Comparison of ENCODE assay signal across 10 mouse cellular contexts in the genomic region with DNA sequence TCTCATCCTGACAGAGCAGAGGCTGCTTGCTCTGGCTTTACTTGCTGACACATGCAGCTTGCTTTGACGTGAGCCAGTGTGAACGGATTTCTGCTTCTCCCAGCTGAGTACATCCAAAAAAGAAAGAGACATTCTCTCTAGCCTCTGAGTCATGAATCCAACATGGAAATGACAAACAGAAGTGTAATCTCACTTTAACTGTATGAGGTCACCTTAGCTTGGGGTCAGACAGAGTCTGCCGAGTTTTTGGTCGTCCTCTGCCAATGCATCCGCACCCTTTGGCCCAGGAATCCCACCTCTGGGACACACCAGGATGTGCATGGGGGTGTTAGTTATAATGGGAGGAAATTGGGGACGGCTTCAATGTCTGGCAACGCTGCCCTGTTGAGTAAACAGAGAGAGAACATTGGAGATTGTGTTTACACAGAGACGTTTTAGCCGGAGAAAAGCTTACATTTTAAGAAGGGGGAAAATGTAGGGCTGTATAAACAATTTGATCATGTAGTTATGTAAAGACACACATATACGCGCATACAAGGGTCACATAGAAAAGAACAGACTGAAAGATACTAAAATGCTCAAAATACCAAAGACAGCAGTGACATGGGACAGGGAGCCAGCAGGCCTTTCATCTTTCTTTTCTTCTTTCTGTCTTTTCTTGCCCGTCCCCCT. TPM values are rescaled to one million over a fixed set of nuclear protein-coding genes. Genes with fewer than 3 reads are reported as not detected.
DNase-seq lines count a peak whose midpoint lies in the region; ATAC-seq and TF ChIP-seq lines count a peak whose summit lies in the region.
"Had no signal": no experiment of that assay in that cellular context is flagged by ENCODE, and none has a peak within 500 bp of the region (broad histone marks: within the 10 kb centered on the region; RNA-seq: fewer than 3 reads in every experiment).

No protein-coding gene starts in this region.

- 48% methylated on average over 12 of the region's 12 CpGs for WGBS in kidney, embryonic 15.5 days
- WGBS in embryonic facial prominence, embryonic 13.5 days = 52% methylated on average over 12 of the region's 12 CpGs
- WGBS in heart, postnatal 0 days = 35% methylated on average over 12 of the region's 12 CpGs
- WGBS in thymus, adult 2 months = 54% methylated on average over 12 of the region's 12 CpGs

- ATAC-seq in kidney, embryonic 15.5 days (replicated peaks; ENCODE audit: low FRiP score) = no peak
- ATAC-seq in embryonic facial prominence, embryonic 13.5 days (ENCODE audit: insufficient number of reproducible peaks, insufficient read depth, low FRiP score, low TSS enrichment, low read depth) = no peak
- ATAC-seq in heart, postnatal 0 days (ENCODE audit: insufficient read depth, low read depth) = peak; percentile 85
- ATAC-seq: forebrain, embryonic 15.5 days had no signal

- no peak for TF ChIP-seq POLR2A in thymus, adult 2 months (IDR thresholded peaks at IDR 0.05; ENCODE audit: control insufficient read depth, extremely low read depth, insufficient read depth, low read length, poor library complexity)

- no peaks in the 10 kb centered on the region for H3K4me1 ChIP-seq in kidney, embryonic 15.5 days
- H3K4me1 ChIP-seq in embryonic facial prominence, embryonic 13.5 days = peaks cover 6% of the 10 kb centered on the region; the same call in 1 of the 2 replicates
- H3K4me1 ChIP-seq in heart, postnatal 0 days (ENCODE audit: control insufficient read depth, insufficient read depth) = no peaks in the 10 kb centered on the region; the same call in 1 of the 2 replicates
- no peaks in the 10 kb centered on the region for H3K4me1 ChIP-seq in thymus, adult 2 months (replicated peaks; ENCODE audit: control insufficient read depth, insufficient read depth, low read length)
- H3K4me1 ChIP-seq: forebrain, embryonic 15.5 days had no signal

- H3K4me2 ChIP-seq in kidney, embryonic 15.5 days = no peak overlapping the region
- no peak overlapping the region for H3K4me2 ChIP-seq in embryonic facial prominence, embryonic 13.5 days
- no peak overlapping the region for H3K4me2 ChIP-seq in heart, postnatal 0 days (ENCODE audit: low read depth, low read length)
- H3K4me2 ChIP-seq: forebrain, embryonic 15.5 days; midbrain, embryonic 11.5 days had no signal

- H3K36me3 ChIP-seq in kidney, embryonic 15.5 days = no peaks in the 10 kb centered on the region
- no peaks in the 10 kb centered on the region for H3K36me3 ChIP-seq in embryonic facial prominence, embryonic 13.5 days
- no peaks in the 10 kb centered on the region for H3K36me3 ChIP-seq in heart, postnatal 0 days (replicated peaks; ENCODE audit: control insufficient read depth, insufficient read depth, low read length)
- no peaks in the 10 kb centered on the region for H3K36me3 ChIP-seq in thymus, adult 2 months (ENCODE audit: control insufficient read depth, insufficient read depth, low read length)
- H3K36me3 ChIP-seq: forebrain, embryonic 15.5 days had no signal

- no peaks in the 10 kb centered on the region for H3K9me3 ChIP-seq in kidney, embryonic 15.5 days (replicated peaks)
- H3K9me3 ChIP-seq in embryonic facial prominence, embryonic 13.5 days = no peaks in the 10 kb centered on the region
- H3K9me3 ChIP-seq in heart, postnatal 0 days (replicated peaks; ENCODE audit: control insufficient read depth, low read length) = no peaks in the 10 kb centered on the region
- H3K9me3 ChIP-seq: forebrain, embryonic 15.5 days had no signal

- TF ChIP-seq CTCF in heart, postnatal 0 days (IDR thresholded peaks at IDR 0.05; ENCODE audit: low read depth) = no peak
- TF ChIP-seq CTCF in thymus, adult 2 months (IDR thresholded peaks at IDR 0.05; ENCODE audit: borderline replicate concordance, control insufficient read depth, extremely low read depth, insufficient read depth, low read length, poor library complexity) = no peak

- H3K9ac ChIP-seq in kidney, embryonic 15.5 days = no peak overlapping the region
- H3K9ac ChIP-seq in embryonic facial prominence, embryonic 13.5 days = no peak overlapping the region
- no peak overlapping the region for H3K9ac ChIP-seq in heart, postnatal 0 days (replicated peaks; ENCODE audit: low read depth, low read length)
- H3K9ac ChIP-seq: forebrain, embryonic 15.5 days had no signal

- TF ChIP-seq EP300 in heart, postnatal 0 days (IDR thresholded peaks at IDR 0.05; ENCODE audit: low read depth) = no peak

- H3K4me3 ChIP-seq in kidney, embryonic 15.5 days (replicated peaks) = no peak overlapping the region
- H3K4me3 ChIP-seq in embryonic facial prominence, embryonic 13.5 days = no peak overlapping the region
- H3K4me3 ChIP-seq in heart, postnatal 0 days (ENCODE audit: low read depth, low read length) = no peak overlapping the region
- no peak overlapping the region for H3K4me3 ChIP-seq in thymus, adult 2 months (ENCODE audit: control insufficient read depth, insufficient read depth, low read length)
- H3K4me3 ChIP-seq: forebrain, embryonic 15.5 days had no signal

- H3K27me3 ChIP-seq in kidney, embryonic 15.5 days = no peaks in the 10 kb centered on the region
- H3K27me3 ChIP-seq in embryonic facial prominence, embryonic 13.5 days = no peaks in the 10 kb centered on the region
- no peaks in the 10 kb centered on the region for H3K27me3 ChIP-seq in heart, postnatal 0 days (ENCODE audit: control insufficient read depth, insufficient read depth, low read length)
- H3K27me3 ChIP-seq in thymus, adult 2 months (ENCODE audit: control insufficient read depth, insufficient read depth, low read length) = no peaks in the 10 kb centered on the region
- H3K27me3 ChIP-seq: forebrain, embryonic 15.5 days had no signal

- no peak overlapping the region for H3K27ac ChIP-seq in kidney, embryonic 15.5 days
- peak overlapping the region; percentile 41; the same call in 1 of the 2 replicates for H3K27ac ChIP-seq in embryonic facial prominence, embryonic 13.5 days
- H3K27ac ChIP-seq in heart, postnatal 0 days (ENCODE audit: low read depth) = peak overlapping the region; percentile 61
- no peak overlapping the region for H3K27ac ChIP-seq in thymus, adult 2 months (ENCODE audit: control insufficient read depth, insufficient read depth, low read length)
- H3K27ac ChIP-seq: forebrain, embryonic 15.5 days had no signal

- peak; percentile 41 to 50 for DNase-seq in kidney, postnatal 36 days
- peak; percentile 68 for DNase-seq in heart, postnatal 0 days (ENCODE audit: low spot score)
- DNase-seq in lung, postnatal 4 days = peak; percentile 79 to 89
- no peak for DNase-seq in thymus, adult 2 months
- DNase-seq in cerebellum, adult 9-11 months = no peak
- DNase-seq in embryo, embryonic 10 days (ENCODE audit: low spot score) = no peak

RNA-seq across cellular contexts. Expression of gene Numbl, which starts 33.7 kb away (rescaled TPM):
- polyA plus RNA-seq in kidney, embryonic 15.5 days (2015; fragmentation: Nextera tagmentation; extraction: Ambion mirVana) = 15.3 and 18.5 TPM in 2 replicates
- polyA plus RNA-seq in embryonic facial prominence, embryonic 13.5 days (2015; fragmentation: Nextera tagmentation; extraction: Ambion mirVana) = 33.8 and 35.7 TPM in 2 replicates
- total RNA-seq in heart, postnatal 0 days (2014; rRNA removed; ENCODE audit: low replicate concordance) = 15.9 and 23.5 TPM in 2 replicates
- polyA plus RNA-seq in heart, postnatal 0 days (2015; fragmentation: Nextera tagmentation; extraction: Ambion mirVana) = 5.6 and 6.2 TPM in 2 replicates
- 10.3 and 10.7 TPM in 2 replicates for polyA plus RNA-seq in thymus, adult 2 months (2012; rRNA removed)

RNA-seq across cellular contexts. Expression of gene Ltbp4, which starts 45.6 kb away (rescaled TPM):
- 31.0 and 41.7 TPM in 2 replicates for polyA plus RNA-seq in kidney, embryonic 15.5 days (2015; fragmentation: Nextera tagmentation; extraction: Ambion mirVana)
- polyA plus RNA-seq in embryonic facial prominence, embryonic 13.5 days (2015; fragmentation: Nextera tagmentation; extraction: Ambion mirVana) = 32.0 and 40.3 TPM in 2 replicates
- 150 TPM in 2 replicates for total RNA-seq in heart, postnatal 0 days (2014; rRNA removed; ENCODE audit: low replicate concordance)
- polyA plus RNA-seq in heart, postnatal 0 days (2015; fragmentation: Nextera tagmentation; extraction: Ambion mirVana) = 56.9 and 61.7 TPM in 2 replicates
- 48.3 and 77.5 TPM in 2 replicates for polyA plus RNA-seq in thymus, adult 2 months (2012; rRNA removed)

RNA-seq across cellular contexts. Expression of gene Coq8b, which starts 59.1 kb away (rescaled TPM):
- polyA plus RNA-seq in kidney, embryonic 15.5 days (2015; fragmentation: Nextera tagmentation; extraction: Ambion mirVana) = 20.9 and 23.1 TPM in 2 replicates
- 19.0 and 20.5 TPM in 2 replicates for polyA plus RNA-seq in embryonic facial prominence, embryonic 13.5 days (2015; fragmentation: Nextera tagmentation; extraction: Ambion mirVana)
- 5.8 and 7.2 TPM in 2 replicates for total RNA-seq in heart, postnatal 0 days (2014; rRNA removed; ENCODE audit: low replicate concordance)
- polyA plus RNA-seq in heart, postnatal 0 days (2015; fragmentation: Nextera tagmentation; extraction: Ambion mirVana) = 10.1 and 11.0 TPM in 2 replicates
- polyA plus RNA-seq in thymus, adult 2 months (2012; rRNA removed) = 53.1 and 57.8 TPM in 2 replicates

Comparison
In these comparisons a context has a peak if more than half of its experiments do, and no peak if none do; other contexts are left out.
1. DNase-seq: peak in kidney, postnatal 36 days (2 of 2), heart, postnatal 0 days (single experiment) and lung, postnatal 4 days (2 of 2); none in thymus, adult 2 months (single experiment), cerebellum, adult 9-11 months (single experiment) and embryo, embryonic 10 days (single experiment).
2. H3K27ac ChIP-seq: peak in embryonic facial prominence, embryonic 13.5 days (single experiment) and heart, postnatal 0 days (single experiment); none in kidney, embryonic 15.5 days (single experiment) and thymus, adult 2 months (single experiment).